12 mouse cellular contexts compared by ENCODE assay signal in the genomic region with DNA sequence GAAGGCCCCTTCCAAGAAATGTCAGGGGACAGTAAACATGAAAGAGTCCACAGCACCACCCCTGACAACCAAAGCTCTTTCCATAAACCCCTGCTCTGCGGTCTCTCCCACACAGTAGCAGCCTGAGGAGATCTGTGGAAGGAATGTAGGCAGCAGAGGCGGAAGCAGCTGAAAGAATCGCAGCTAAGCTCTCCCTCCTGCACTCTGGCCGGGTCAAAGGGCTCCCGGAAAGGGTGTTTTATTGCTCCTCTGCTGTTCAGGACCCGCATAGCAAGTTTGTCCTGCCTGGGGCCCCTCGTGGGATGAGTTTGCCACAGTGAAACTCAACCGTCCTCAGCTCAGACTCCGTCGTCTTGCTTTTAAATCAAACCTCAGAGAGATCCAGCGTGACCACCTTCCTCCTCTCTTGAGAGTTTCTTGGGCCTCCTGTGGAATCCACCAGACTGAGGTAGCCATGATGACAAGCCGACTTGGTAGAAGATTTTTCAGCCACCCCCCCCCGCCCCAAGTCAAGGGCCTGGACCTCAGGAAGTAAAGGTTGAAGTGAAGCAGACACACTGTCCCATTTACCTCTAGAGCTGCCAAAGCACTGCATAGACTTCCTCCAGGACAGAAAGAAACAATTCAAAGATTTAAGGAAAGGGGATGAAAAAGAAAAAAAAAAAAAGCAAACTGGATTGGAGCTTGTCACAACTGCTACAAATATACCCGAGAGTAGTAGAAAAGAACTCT.
DNase-seq lines count a peak whose midpoint lies in the region; ATAC-seq and TF ChIP-seq lines count a peak whose summit lies in the region.
"Had no signal": no experiment of that assay in that cellular context is flagged by ENCODE, and none has a peak within 500 bp of the region (broad histone marks: within the 10 kb centered on the region; RNA-seq: fewer than 3 reads in every experiment).

No protein-coding gene starts in this region.

- no peak for ATAC-seq in hindbrain, embryonic 11.5 days (ENCODE audit: low FRiP score)
- ATAC-seq in stomach, postnatal 0 days (ENCODE audit: low FRiP score, low TSS enrichment), result peak; percentile 64
- ATAC-seq: forebrain, embryonic 13.5 days; inflammation-experienced regulatory T-cells, adult 6 months had no signal

- no peak for TF ChIP-seq EP300 in stomach, postnatal 0 days (optimal IDR thresholded peaks at IDR 0.05)

- 22% methylated on average over 14 of the region's 14 CpGs for WGBS in hindbrain, embryonic 10.5 days
- WGBS in hindbrain, embryonic 11.5 days, result 26% methylated on average over 14 of the region's 14 CpGs
- WGBS in stomach, postnatal 0 days, result 35% methylated on average over 14 of the region's 14 CpGs

- no peak overlapping the region for H3K4me2 ChIP-seq in hindbrain, embryonic 11.5 days (replicated peaks; ENCODE audit: low read depth, low read length)
- H3K4me2 ChIP-seq in stomach, postnatal 0 days (replicated peaks; ENCODE audit: low read depth), result 0 out of 2 replicates have a peak overlapping the region, but pooled peaks have one; percentile 3
- H3K4me2 ChIP-seq: forebrain, embryonic 13.5 days had no signal

- 0 out of 2 replicates have a peak, but pooled peaks have one; percentile 2 for TF ChIP-seq CTCF in stomach, postnatal 0 days (IDR thresholded peaks at IDR 0.05; ENCODE audit: low read depth)

- H3K36me3 ChIP-seq in hindbrain, embryonic 10.5 days, result no peaks in the 10 kb centered on the region
- H3K36me3 ChIP-seq in hindbrain, embryonic 11.5 days (ENCODE audit: control insufficient read depth, insufficient read depth, low read length), result no peaks in the 10 kb centered on the region
- no peaks in the 10 kb centered on the region for H3K36me3 ChIP-seq in stomach, postnatal 0 days (ENCODE audit: control insufficient read depth, insufficient read depth, low read length)

- peaks cover 69% of the 10 kb centered on the region for H3K4me1 ChIP-seq in hindbrain, embryonic 10.5 days (replicated peaks)
- peaks cover 2% of the 10 kb centered on the region; the same call in 1 of the 2 replicates for H3K4me1 ChIP-seq in hindbrain, embryonic 11.5 days (replicated peaks; ENCODE audit: control insufficient read depth, insufficient read depth, low read length)
- H3K4me1 ChIP-seq in stomach, postnatal 0 days (replicated peaks; ENCODE audit: control insufficient read depth, insufficient read depth), result no peaks in the 10 kb centered on the region; the same call in 1 of the 2 replicates

- 0 out of 2 replicates have a peak overlapping the region, but pooled peaks have one; percentile 13 for H3K4me3 ChIP-seq in hindbrain, embryonic 10.5 days
- H3K4me3 ChIP-seq in hindbrain, embryonic 11.5 days (ENCODE audit: low read depth, low read length), result no peak overlapping the region
- H3K4me3 ChIP-seq in stomach, postnatal 0 days (ENCODE audit: low read depth, low read length), result no peak overlapping the region
- H3K4me3 ChIP-seq: forebrain, embryonic 13.5 days had no signal

- H3K27me3 ChIP-seq in hindbrain, embryonic 10.5 days (ENCODE audit: insufficient read depth, poor library complexity, severe bottlenecking), result no peaks in the 10 kb centered on the region
- H3K27me3 ChIP-seq in hindbrain, embryonic 11.5 days (ENCODE audit: control insufficient read depth, insufficient read depth, low read length), result no peaks in the 10 kb centered on the region
- H3K27me3 ChIP-seq in stomach, postnatal 0 days (ENCODE audit: control insufficient read depth, insufficient read depth, low read length), result no peaks in the 10 kb centered on the region
- H3K27me3 ChIP-seq: forebrain, embryonic 13.5 days had no signal

- DNase-seq in hindbrain, embryonic 10.5 days (ENCODE audit: low spot score), result peak; percentile 53
- DNase-seq in hindbrain, embryonic 11.5 days (ENCODE audit: low spot score), result no peak
- DNase-seq in urinary bladder, postnatal 14 days (ENCODE audit: low spot score), result peak; percentile 58
- DNase-seq in urinary bladder, postnatal 4 days (ENCODE audit: low spot score in 2 of 2), result no peak
- DNase-seq in kidney, postnatal 4 days, result peak; percentile 78 to 86
- DNase-seq in stomach, postnatal 0 days (ENCODE audit: low spot score), result peak; percentile 48
- DNase-seq in retina, postnatal 1 day, result no peak
- no peak for DNase-seq in layer of hippocampus, postnatal 36 days
- DNase-seq: cerebellum, adult 8-10 months had no signal

- peak overlapping the region; percentile 80 for H3K27ac ChIP-seq in hindbrain, embryonic 10.5 days
- no peak overlapping the region for H3K27ac ChIP-seq in hindbrain, embryonic 11.5 days (ENCODE audit: low read depth, low read length)
- H3K27ac ChIP-seq in stomach, postnatal 0 days (replicated peaks), result peak overlapping the region; percentile 35
- H3K27ac ChIP-seq: forebrain, embryonic 13.5 days; macrophage had no signal

- no peaks in the 10 kb centered on the region for H3K9me3 ChIP-seq in hindbrain, embryonic 10.5 days
- H3K9me3 ChIP-seq in hindbrain, embryonic 11.5 days (ENCODE audit: control insufficient read depth, low read length), result no peaks in the 10 kb centered on the region
- H3K9me3 ChIP-seq in stomach, postnatal 0 days (ENCODE audit: control insufficient read depth, low read length), result no peaks in the 10 kb centered on the region
- H3K9me3 ChIP-seq: forebrain, embryonic 13.5 days had no signal

- H3K9ac ChIP-seq in hindbrain, embryonic 11.5 days (ENCODE audit: low read depth, low read length), result no peak overlapping the region
- H3K9ac ChIP-seq in stomach, postnatal 0 days (ENCODE audit: low read length), result 0 out of 2 replicates have a peak overlapping the region, but pooled peaks have one; percentile 2
- H3K9ac ChIP-seq: forebrain, embryonic 13.5 days had no signal

Comparison
In these comparisons a context has a peak if more than half of its experiments do, and no peak if none do; other contexts are left out.
1. DNase-seq: peak in hindbrain, embryonic 10.5 days (single experiment), urinary bladder, postnatal 14 days (single experiment), kidney, postnatal 4 days (2 of 2) and stomach, postnatal 0 days (single experiment); none in hindbrain, embryonic 11.5 days (single experiment), urinary bladder, postnatal 4 days (0 of 2), retina, postnatal 1 day (single experiment) and layer of hippocampus, postnatal 36 days (0 of 2).